Mouse (Mus musculus) monocyte, adult 2 months (primary cell): ENCODE results near the gene Nrxn3.

Source experiments
- DNase-seq, 2 experiments: peaks; one replicate each; pipeline ENCODE4 v3.0.0; 2022; ENCODE audit warnings: low spot score in 2 of 2, low read depth in 1 of 2

Nrxn3 gene

GRCm38 (mm10) chr12:89159353-89159752, 436.7 kb downstream of the Nrxn3 start:
- DNase-seq = no peak

- DNase-seq = no peak
These were observed 451.9 kb downstream of the Nrxn3 start for GRCm38 (mm10) chr12:89174306-89175159.

DNA sequence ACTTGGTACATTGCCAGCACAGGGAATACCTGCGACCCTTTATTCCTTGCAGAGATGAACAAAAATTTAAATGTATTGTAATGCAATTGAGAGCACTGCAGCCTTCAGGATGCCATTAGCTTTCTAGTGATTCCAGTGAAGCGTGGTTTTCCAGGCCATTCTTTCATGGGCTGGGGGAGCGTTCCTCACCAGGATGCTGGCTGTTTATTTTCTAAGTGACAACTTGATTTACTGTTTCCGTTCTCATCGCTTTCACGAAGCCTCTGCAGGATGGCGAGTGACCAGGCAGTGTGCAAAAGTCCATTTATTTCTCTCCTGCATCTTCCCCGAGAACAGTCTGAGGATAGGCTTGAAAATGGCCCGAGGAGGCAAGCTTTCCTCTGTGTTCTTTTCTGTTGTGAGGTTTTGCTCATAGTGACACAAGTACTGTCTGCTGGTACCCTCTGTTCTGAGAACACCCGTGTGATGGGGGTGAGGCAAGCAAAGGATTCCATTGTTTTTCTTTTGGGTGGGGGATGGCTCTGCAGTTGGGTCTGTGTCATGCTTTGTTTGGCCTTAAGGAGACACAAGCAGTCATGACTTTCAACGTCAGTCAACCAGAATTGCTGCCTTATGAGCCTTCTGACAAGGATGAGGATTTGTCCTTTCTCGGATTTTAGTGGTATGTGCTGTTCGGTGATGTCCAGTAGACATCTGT, 457.4 kb downstream of the Nrxn3 start:
- no peak for DNase-seq

DNA sequence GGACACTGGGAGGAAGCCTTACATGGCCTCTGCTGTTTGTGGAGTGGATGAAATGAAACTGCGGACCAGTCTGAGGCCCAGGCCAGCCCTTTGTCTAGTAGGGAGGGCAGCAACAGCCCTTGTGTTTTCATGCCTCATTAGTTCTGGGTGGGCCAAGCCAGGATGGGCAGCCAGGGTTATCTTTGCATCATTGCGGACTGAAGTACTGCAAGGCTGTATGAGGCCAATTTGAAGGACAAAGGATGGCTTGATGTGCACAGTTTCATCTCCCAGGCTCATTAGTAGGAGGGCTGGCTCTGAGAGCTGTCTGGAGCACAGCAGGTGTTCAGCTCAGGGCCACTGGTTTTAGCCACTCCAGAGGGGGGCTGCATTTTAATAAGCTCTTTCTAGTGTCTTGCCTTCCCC, 458.5 kb downstream of the Nrxn3 start:
- DNase-seq = no peak

DNA sequence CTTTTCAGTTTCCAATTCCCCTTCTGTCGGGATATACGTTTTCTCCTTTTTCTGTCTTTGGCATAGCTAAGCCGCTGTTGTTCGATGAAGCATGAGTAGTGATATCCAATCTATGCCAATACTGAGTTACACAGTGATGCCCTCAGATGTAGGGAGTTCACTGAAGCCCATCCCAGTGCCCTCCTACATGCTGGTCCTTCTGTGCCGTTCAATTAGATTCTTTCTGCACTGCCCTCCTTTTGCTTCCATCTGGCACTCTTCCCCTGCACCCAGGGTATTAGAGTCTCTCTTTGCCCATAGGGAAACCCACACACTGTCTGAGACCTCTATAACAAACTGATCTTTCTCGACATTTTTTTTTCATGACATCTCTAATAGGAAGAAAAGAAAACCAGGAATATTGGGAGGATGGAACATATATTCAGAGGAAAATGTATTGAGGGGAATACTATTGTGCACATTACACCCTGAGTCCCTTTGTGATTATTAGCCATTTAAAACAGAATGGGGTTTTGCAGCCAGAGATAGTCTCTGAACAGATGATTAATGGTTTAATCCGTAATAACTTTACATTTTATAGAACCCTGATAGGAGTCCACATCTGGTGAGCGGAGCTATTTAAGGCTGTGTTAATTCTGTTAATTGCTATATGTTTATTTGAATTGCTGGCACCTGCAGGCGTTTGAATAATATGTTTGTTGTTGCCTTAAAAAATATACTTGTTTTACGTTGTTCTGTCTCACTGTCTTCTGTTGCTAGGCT, 476.3 kb downstream of the Nrxn3 start:
- DNase-seq = no peak

GRCm38 (mm10) chr12:89211608-89212007, 488.9 kb downstream of the Nrxn3 start:
- DNase-seq = no peak

GRCm38 (mm10) chr12:89239826-89240225, 517.1 kb downstream of the Nrxn3 start:
- no peak for DNase-seq

DNA sequence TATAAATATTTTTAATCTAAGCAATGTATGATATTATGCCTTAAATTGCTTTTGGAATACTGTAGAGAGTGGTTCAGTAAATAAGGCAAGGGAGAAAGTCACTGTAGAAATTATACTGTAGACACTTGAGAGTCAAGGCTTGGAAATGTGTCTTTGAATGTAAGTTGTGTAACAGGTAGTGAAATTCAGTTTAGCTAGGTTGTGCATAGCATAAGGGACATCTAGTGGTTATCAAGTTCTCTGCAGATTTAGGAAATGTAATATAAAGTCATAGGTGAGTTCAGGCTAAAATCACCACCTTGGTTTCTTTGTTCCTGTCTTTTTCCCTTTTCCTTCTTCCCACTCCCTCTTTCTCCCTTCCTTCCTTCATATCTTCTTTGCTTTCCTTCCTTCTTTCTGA, 518.9 kb downstream of the Nrxn3 start:
- DNase-seq = no peak

DNA sequence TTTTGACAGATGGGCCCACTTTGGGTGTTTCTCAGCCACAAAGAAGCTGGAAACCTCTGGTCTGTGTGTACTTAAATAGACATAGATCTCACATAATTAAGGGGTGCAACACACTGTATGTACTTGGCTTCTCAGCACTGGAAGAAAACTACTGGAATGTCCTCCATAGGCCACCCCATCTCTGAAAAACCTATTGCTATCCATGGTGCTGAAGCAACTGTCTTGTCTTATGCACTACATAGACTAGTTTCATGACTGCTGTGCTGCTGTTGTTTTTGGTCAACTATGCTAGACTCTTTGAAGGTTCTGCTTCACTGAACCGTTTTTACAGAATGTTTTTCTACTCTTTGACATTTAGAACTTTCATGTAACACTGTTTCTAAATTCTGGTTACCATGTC, 519.8 kb downstream of the Nrxn3 start:
- DNase-seq = no peak

DNA sequence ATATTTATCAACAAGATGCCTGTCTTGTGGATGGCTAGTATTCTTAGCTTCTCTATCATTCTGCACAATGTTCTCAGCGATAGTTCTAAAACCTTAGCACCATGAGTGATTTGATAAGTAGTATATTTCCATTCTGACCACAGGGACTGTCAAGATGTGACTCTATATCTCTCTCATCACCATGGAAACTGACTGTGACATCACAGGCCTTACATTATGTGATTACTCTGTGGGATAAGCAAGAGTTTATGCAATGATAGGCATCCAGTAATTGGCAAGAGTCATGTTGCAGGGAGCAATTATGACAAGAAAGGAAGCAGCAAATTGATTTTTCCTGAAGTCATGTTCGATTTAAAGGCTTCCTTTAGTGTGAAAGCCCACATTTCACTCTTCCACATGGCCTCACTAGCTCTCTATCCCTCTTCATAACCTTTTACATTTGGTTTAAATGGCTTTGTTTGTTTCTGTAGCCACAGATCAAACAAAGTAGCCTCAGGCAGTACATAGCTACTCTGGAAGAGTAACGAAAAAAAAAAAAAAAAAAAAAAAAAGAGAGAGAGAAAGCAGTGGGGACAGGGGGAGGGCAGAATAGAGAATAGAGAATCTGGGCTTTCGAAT, 532.7 kb downstream of the Nrxn3 start:
- DNase-seq = no peak

DNA sequence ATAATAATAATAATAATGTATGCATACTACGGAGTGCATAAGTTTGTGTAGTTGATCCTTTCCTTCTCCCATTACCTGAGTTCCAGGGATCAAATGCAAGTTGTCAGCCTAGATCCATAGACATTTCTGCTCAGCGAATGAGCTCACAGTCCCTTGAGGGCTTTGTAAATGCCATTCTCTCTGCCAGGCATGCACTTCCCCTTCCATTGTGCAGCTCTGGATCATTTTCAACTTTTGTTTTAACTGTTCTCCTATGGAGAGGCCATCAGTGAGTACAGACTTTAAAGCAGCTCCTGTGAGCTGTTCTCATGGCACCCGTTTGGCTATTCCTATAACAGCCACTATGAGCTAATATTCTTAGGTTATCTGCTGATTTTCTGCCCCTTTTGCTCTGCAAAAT, 536.2 kb downstream of the Nrxn3 start:
- no peak for DNase-seq

GRCm38 (mm10) chr12:89260076-89260475, 537.4 kb downstream of the Nrxn3 start:
- no peak for DNase-seq

DNA sequence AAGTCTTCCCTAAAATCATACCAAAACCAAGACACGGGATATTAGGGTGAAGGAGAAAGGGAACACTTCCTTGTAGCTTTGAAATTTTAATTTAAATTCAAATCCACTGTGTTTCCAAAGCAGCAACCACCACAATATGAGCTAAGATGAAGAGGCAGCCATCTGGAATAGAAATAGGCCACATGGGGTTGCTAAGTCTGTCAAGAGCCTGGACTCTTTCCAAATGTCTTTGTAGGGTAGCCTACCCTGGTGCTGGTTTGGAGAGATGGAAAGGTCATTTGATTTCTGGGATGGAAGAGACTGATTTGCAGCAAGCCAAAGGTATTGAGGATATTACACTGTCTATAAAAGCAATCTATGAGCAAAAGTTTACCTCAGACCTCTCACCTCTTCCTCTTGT, 539.6 kb downstream of the Nrxn3 start:
- no peak for DNase-seq

DNA sequence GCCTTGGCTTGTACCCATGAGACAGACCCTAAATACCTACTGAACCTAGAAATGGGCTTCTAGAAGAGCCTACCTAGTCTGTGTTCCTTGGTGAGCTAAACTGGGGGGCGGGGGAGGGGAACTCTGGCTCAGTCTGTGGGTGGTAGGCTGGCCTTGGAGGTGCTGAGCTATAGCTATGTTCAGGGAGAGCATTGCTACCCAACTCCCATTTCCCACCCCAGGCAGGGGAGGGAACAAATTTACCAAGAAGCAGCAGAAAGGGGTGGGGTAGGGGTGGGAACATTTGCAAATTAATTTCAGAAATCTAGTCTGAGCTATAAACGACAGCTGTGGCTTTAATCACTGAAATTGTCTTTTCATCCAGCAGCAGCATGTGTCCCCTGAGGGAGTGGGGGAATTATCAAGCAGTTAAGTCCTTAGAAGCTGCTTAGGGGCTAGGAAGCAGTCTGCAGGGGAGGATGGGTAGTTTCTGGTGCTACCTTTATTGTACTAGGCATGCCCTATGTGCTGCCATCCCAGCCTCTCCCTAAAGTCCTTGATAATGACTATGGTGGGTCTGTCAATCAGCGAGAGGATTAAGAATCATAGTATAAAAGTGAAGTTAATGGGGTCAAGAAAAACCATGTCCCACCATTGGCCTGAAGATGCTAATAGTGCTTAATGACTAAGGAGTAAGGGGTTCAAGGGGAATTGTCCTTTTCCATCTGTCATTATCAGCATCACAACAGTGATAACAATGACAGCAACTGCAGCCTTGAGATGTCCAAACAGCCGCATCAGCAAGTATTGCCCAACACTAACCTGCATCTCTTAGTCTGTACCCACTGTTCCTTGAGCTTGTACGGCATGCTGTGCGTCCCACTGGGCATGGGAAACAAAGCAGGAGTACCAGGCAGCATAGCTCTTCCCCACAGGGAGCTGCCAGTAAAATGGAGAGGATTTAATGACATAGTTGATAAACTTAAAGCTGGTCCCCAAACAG, 560.0 kb downstream of the Nrxn3 start:
- no peak for DNase-seq

GRCm38 (mm10) chr12:89284412-89284811, 561.7 kb downstream of the Nrxn3 start:
- no peak for DNase-seq

DNA sequence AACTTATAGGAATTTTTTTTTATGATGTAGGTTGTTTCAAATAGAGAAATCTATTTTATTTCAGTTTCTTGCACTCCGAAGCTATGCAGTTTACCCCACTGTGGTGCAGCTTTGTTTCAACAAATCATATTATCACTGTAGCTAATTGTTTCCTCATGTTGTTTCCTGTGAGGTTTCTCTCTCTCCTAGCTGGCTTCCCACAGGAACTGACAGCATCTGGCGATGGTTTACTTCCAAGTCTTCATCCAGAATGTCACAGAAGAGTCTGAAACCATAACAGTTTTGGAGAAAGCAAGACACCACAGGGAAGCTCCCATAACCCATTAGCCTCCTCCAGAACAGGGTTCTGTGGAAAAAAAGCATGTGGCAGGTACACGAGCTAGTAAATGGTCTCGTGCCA, 564.4 kb downstream of the Nrxn3 start:
- no peak for DNase-seq

- no peak for DNase-seq
These were observed 567.1 kb downstream of the Nrxn3 start for GRCm38 (mm10) chr12:89289589-89290274.

DNA sequence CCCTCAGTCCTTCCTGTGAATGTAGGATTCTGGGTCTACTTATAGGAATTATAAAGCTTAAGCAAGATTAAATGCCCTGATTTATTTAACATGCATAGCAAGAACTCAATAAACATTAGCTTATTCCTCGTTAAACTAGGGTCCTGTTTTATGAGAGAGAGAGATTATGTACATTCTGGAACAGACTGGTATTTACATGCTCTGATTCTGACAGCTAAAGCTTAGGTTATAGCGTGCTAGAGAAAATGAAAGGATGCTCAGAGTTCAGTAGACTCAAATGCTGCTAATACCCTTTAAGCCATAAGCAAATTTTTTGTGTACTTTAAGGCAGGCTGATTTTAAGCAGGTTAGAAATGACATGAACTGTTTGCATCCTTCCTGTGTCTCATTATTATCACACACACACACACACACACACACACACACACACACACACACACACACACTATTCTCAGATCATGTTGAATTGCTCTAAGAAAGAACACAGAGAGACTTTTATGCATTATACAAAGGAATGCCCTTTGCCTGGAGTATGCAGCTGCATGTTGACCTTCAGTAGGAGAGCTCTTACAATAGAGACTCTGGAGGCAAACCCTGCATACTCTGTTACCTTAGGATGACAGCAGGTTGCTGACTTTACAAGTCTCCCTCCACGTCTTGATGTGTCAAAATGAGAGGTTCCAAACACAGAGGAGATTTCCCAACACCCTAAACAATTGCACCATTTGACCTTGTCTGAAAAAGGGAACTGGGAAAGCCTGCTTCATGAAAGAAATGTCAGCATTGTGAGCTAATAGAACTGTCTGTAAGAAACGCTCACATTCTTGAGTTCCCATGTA, 568.3 kb downstream of the Nrxn3 start:
- DNase-seq = peak in 1 of 2 experiments; percentile 1

DNA sequence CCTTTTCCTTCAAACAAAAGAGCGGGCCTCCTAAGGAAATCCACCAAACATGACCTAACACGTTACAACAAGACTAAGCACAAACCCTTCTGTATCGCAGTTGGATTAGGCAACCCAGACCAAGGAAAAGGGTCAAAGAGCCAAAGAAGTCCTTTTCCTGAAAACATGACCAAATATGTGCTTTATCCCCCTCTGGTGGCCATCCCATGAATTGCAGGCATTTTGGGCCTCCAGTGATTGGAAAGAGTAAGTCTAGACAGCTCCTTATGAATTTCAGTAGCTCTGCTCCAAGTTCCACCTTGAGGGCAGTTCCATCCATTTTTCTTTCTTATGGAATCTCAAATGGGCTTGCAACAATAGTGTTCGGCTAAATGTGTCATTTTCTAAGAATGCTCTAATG, 579.3 kb downstream of the Nrxn3 start:
- peak in 1 of 2 experiments; percentile 6 for DNase-seq
